Mouse (Mus musculus): ENCODE results near the gene Neu2. TPM values are rescaled to one million over a fixed set of nuclear protein-coding genes. Genes with fewer than 3 reads are reported as not detected.

Neu2 gene
- total RNA-seq, 2 experiments from 2014 or later = 6.3 to 7.1 TPM

- DNase-seq (ENCODE audit: low spot score in 2 of 2) = no peak
These were observed 135.4 kb downstream of the Neu2 start for GRCm38 (mm10) chr1:87645041-87645440.

- no peak for DNase-seq (ENCODE audit: low spot score in 2 of 2)
These were observed 136.1 kb downstream of the Neu2 start for GRCm38 (mm10) chr1:87645748-87646147.

Other genes with a start within 250 kb of the Neu2 start
- 10 to 100 TPM; 12.6 to 14.7 TPM for gene Efhd1, start 245.5 kb upstream of the Neu2 start, total RNA-seq (2021)
- 100 to 1,000 TPM; 133 to 144 TPM for gene Gigyf2, start 182.9 kb upstream of the Neu2 start, total RNA-seq (2021)
- 1 to 10 TPM; 3.1 to 4.5 TPM for gene Kcnj13, start 115.2 kb upstream of the Neu2 start, total RNA-seq (2021)
- under 1 TPM in 1 of 2 experiments, not detected in 1; 0.82 TPM for gene Snorc, start 39.6 kb upstream of the Neu2 start, total RNA-seq (2021)
- gene Ngef, start 64.0 kb downstream of the Neu2 start, total RNA-seq (2021) = 100 to 1,000 TPM; 357 to 374 TPM
- 10 to 100 TPM; 14.9 to 15.3 TPM for gene Inpp5d, start 110.4 kb downstream of the Neu2 start, total RNA-seq (2021)
- gene Atg16l1, start 246.0 kb downstream of the Neu2 start, total RNA-seq (2021) = 10 to 100 TPM; 63.7 to 66.4 TPM